Mouse (Mus musculus) retina, embryonic 14.5 days (tissue): ENCODE measurements around the gene Rassf3.

Experiments
- DNase-seq: peaks from one replicate; pipeline ENCODE4 v3.0.0-alpha.2; 2015; ENCODE audit warnings: low spot score

Rassf3 gene

DNA sequence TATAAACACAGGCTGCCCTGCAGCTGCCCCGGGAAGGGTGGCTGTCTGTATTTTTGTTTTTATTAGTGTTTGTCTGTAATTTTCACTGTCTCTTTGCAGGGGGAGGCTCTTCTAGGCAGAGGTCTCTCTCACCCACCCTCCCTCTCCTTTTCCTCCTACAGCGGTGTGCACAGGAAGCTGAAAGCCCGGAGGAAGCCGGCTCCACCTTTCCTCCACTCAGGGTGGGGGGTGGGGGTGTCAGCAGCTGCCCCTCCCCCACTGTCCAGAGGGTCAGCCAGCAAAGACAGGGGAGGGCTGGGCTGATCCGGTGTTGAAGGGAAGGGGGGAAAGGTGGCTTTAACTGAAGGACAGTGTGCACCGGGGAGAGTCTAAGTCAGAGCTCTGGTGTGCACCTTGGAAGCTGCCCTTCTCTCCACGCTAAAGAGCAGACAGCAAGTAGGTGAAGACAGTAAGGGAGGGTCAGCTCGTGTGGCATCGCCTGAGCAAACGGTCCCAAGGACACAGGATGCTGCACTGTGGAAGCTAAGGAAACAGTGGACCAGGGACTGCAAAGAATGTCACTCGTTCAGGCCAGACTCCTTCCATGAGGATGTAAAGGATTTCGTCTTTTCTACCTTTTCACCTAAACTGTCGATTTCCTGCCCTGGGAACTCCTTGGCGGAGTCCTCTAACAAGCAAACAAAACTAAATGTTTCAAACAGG is 46.0 kb downstream of the Rassf3 start:
- no peak for DNase-seq

DNA sequence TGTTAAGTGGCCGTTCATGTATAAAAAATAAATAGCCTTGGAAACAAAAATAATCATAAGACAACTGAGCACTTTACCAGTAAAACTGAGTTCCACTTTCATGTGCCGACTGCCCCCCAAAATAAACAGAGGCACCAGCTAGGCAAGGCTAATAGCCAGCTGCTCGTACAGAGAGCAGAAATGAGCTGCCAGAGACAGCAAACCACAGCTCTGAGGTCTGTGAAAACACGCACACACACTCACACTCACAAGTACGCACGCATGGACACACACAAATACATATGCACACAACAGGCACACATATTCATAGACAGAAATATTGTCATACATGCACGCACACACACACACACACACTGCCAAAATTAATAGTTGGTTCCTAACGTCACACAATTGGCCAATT is 46.6 kb downstream of the Rassf3 start:
- DNase-seq = no peak

DNA sequence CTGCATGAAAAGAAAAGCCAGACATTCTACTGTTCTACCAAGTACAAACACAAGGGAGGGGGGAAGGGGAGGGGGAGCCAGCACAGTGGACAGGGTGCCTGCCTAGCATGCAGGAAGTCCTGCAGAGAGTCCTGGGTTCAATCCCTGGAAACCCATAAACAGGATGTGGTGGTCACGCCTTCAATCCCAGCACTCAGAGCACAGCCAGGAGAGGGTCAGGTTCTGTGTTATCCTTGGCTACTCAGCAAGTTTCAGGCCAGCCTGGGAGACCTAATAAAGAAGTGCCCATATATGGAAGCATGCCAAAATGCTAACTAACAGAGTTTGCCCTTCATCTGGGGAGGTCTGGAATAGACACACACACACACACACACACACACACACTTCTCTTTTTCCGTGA is 47.1 kb downstream of the Rassf3 start:
- DNase-seq = no peak

DNA sequence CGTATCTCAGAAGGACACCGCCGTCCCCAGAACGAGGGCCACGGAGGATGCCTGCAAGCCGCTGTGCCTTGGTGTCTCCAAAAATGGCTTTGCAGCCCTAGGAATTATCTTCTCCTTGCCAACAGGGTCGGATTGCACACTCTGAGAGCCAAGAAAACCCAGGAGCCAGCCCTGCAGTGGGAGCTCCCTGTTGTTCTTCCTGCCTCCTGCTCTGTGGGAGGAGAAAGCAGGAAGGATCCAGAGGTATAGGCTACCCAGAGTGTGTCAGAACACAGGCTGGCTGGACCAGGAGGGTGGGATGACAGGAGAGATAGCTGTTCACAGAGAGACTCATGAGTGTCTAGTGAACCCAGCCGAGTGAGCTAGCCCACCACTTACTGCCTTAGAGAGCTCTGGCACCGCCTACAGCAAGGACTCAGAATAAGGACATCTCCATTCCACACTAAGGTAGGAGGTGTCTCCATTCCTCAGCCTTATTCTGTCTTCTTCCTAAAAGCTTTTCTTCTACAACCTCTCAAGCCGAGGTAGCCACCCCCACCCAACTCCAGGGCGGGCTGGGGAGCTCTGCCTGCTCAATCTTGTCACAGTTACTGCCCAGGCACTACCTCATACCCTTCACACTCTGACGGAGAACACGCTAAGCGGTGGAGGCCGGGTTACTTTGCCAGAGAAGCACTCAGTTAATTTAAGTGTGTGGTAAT is 48.0 kb downstream of the Rassf3 start:
- no peak for DNase-seq

DNA sequence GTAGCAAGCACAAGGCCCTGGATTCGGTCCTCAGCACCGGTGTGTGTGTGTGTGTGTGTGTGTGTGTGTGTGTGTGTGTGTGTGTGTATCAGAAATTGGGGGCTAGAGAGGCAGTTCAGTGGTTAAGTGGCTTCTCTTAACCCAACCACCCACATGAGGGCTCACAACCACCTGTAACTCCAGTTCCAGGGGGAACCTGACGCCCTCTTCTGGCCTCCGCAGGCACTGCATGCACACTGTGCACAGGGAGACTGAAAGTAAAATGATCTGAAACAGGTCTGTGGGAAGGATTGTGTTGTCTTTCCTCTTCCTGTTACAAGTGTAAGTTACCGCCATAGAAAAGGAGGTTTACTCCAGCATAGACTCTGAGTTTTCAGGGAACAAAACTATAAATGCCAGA is 49.0 kb downstream of the Rassf3 start:
- DNase-seq = no peak

DNA sequence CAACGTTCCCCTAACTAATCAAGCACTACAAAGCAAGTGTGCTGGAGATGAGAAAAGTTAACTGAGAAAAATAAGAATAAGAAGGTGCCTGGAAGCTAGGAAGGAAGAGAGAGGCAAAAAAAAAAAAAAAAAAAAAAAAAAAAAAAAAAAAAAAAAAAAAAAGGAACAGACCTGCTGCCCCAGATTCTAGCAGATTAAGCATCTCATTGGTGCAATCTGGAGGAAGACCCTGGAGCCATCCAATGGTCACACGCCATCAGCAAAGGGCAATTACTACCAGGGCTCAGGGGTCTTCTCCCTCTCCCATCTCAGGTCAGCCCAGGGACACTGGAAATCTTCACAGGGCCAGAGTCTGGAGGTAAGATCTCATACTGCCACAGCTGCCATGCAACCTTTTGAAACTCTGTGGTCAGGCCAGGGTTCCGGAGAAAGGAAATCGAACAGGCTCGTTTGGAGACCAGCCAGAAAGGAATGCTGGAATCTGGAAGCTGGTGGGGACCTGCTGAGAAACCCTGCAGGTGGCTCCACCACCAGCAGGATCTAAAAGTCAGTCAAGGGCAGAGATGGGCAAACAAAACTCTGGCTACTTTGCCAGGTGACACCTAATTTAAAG is 49.6 kb downstream of the Rassf3 start:
- no peak for DNase-seq

DNA sequence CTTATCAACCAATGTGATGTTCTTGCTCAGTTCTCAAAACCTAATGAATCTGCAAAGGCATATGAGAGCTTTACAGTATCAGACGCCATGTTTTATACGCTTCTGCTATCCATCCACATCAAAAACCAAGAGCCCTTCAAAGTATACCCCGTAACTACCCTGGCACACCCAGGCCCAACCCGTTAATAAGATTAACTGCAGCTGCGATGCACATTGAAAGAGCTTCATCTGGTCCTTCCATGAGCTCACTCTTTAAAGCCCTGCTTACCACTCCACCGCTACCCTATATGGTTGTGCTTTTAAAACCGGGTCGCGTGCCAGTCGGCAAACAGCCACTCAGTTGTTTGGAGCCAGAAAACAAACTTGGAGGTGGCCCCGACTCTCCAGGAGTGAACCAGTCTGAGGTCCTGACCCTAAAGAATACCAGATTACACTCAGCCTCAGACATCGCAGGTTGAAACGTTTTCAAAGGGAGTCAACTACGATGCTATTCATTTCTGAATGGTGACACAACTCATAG is 50.6 kb downstream of the Rassf3 start:
- no peak for DNase-seq

DNA sequence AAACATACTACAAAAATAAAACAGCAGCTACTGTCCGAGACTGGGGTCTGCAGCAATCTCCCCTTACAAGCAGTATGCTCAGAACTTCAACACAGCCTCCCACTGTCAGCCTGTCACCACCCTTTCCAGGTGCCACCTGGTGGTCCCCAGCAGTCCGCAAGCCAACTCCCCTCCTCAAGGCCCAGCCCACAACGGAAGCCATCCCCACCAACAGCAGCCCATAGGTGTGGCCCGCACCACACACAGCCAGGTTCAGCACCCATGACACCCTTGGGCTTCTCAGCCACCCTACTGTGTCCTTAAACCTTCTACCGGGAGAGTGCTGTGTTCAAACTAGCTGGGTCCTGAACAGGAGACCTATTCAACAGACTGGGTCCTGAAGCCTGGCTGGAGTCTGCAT is 51.1 kb downstream of the Rassf3 start:
- no peak for DNase-seq

DNA sequence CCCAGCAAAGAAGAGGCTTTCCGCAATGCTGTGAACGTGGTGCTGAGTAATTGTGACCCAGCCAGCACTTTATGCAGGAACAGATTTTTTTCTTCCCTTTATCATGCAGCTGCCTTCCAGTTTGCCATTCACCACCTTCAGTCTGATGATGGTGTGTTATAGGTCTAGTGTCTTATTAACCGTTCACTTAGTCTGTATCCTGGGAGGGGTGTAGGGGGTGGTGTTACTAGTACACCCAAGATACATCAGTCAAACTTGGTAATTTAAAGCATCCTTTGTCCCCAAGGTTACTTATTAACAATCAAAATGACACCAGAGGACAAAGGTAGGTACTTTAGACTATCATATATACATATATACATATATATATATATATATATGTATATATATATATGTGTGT is 51.7 kb downstream of the Rassf3 start:
- no peak for DNase-seq

DNA sequence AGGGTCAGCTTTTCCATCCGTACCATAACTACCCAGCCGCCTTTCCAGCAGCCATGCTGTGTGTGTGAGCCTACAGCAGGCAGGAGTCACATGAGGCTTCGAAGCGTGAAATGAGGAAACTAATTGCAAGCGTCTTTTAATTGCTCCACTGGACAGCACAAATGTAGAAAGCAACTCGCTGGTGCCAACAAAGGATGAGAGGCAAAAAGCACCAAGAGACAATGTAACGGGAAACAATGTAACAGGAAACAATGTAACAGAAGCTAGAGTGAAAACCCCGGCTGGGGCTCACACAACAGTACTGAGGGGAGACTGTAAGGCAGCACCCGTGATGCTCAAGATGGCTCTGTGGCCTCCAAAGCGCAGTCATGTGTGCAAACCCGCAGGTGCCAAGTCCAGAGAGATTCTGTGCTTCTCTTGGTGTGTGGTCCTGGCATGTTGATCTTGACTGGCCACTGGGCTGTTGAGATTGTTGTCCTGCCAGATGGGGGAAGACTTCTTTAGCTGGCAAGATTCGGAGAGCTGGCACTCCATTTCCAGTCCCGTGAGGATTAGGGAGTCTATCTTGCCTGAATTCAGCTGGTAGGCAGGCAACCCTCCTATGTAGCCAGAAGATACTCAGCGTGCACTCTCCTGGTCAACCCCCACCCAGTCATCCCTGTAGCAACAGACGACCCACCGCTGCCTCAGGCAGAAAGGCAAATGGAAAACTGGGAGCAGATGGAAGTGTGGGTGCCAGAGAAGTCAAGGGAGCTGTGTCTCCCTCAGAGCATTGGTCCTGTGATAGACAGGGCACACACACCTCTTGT is 52.4 kb downstream of the Rassf3 start:
- peak; percentile 81 for DNase-seq

DNA sequence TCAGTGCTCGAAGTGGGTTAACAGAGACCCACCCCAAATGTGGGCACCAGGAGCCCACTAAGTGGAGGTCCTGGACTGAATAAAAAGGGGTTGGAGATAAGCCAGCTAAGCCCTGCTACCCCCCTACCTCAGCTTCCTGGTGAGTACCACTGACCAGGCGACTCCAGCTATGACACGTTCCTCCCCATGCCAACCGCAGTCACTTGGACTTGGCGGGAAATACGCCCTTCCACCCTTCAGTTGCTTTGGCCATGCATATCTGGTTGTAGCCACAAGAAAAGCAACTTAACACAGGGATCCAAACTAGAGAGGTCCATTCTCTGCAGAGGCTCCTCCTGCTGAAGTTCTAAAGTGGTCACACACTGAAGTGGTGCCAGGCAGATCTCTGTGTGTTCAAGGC is 53.9 kb downstream of the Rassf3 start:
- no peak for DNase-seq

DNA sequence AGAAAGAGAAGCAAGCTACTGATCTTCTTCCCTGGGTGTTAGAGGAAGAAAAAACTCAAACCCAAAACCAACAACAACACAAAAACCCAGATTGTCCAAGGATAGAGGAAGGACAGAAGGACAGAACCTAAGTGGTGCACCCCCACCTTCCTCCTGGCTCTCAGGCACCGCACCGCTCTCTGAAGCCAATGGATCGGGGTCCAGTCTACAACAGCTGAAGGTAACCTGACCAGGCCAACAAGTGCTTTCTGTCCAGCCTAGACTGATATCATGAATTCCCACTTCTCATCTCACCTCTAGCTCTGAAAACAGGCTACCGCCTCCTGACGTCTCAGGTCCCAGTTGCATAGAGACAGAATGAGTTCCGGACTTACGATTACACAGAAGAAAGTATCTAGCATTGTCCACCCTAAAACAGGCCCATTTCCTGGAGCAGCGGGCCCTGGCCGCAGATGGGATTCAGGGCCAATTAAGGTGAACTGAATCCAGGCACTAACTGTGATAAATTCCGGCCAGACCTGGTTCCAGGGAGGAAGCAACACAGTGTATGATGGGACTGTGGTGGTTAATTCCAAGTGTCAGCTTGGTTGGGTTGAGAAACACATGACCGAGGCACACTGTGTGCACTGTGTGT is 54.4 kb downstream of the Rassf3 start:
- DNase-seq = no peak

DNA sequence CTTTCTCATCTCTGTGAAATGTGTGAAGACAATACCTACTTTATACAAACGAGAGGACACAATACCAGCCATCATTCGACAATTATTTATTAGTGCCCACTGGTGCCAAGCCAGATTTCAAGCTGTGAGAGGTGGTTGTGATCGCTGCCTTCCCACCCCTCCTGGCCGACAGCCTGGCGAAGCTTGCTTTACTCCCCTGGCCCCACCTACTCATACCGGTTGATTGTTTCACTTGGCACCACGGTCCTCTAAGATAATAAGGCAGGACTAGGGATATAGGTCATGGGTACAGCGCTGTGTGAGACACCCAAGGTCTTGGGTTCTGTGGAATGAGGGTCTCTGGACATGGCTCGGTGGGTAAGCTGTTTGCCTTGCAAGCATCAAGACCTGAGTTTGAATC is 55.1 kb downstream of the Rassf3 start:
- no peak for DNase-seq

DNA sequence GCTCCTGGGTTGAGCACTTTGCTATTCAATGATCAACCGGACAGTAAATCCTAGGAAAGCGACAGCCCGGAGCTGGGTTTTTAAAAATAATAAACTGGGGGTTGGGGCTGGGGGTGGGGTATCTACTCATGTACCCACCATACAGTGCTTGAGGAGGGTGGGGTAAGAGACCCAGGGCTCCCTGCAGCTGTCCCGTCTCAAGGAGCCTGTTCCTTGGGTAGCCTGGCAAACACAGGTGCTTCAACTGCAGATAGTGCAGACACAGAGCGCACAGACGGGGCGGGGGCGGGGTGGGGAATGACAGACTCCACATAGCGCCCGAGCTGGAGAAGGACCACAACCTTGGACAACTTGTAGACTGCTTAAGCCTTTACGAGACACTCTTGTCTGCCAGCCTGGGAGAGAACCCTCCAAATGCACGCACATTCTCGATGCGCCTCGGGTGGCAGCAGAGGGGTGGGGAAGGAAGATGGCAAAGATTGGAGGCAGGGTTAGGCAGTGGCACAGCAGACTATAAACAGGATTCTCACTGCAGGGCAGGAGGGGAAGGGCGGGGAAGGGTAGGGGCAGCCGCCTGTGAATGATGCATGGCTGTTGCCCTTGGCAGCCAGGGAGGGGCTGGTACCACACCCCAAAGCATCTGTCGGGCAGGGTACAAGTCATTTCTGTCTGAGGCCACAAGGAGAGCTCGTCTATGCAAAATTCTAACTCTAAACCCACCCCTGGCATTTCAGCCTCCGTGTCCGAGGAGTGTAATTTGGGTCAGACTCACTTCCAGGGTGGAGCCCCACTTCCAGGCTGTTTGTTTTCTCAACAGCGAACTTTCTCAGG is 56.3 kb downstream of the Rassf3 start:
- DNase-seq = peak; percentile 45

DNA sequence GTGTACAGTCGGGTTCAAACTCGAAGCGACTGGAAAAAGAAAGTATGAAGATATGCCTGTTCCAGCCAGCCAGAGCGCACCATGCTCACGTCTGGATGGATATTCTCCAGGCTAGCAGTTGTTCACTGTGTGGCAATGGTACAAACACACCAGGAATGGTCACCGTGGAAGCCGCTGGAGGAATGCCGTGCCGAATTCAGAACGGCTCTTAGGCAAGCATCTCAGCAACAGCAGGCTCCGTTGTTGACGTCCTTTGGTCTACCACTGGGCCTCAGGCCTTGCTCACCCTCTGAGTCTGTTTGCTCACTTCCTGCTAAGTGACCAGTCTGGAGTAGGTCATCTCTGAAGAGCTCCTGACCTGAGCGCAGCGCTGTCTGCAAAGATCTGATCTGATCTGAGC is 57.3 kb downstream of the Rassf3 start:
- DNase-seq = no peak

DNA sequence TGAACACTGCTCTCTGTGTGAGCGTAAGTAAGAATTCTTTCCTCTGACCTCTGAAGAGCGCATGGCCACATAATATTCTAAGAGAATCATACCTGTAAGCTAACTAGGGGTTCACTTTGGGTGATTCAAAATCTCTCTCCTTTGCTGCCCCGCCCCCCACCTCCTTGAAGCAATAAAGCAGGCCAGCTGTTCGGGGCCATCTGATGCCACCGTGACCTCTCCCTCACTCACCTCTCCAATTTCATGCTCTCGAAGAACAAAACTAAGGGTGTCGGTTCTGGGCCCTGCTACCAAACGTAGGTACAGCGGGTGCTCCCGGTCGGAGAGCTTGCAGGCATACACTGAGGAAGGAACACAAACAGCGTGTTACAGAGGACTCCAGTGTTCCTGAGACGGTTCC is 62.0 kb downstream of the Rassf3 start:
- DNase-seq = no peak

DNA sequence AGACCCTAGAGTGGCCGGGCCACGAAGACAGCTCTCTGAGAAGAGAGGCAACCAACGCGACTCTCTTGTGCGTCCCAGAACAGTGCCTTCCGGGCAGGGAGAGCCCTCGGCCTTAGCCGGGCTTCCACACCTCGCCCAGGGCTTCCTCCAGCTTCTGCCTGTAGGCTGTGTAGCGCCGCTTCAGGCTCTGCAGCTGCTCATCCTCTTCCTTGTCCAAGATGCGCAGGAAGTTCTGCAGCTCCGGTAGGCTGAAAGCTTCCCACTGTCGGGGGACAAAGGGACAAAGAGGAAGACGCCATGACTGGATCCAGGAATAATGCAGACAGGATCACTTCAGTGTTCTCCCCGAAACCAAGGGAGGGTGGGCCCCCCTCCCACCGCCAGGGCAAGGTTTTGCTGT is 63.3 kb downstream of the Rassf3 start:
- no peak for DNase-seq

DNA sequence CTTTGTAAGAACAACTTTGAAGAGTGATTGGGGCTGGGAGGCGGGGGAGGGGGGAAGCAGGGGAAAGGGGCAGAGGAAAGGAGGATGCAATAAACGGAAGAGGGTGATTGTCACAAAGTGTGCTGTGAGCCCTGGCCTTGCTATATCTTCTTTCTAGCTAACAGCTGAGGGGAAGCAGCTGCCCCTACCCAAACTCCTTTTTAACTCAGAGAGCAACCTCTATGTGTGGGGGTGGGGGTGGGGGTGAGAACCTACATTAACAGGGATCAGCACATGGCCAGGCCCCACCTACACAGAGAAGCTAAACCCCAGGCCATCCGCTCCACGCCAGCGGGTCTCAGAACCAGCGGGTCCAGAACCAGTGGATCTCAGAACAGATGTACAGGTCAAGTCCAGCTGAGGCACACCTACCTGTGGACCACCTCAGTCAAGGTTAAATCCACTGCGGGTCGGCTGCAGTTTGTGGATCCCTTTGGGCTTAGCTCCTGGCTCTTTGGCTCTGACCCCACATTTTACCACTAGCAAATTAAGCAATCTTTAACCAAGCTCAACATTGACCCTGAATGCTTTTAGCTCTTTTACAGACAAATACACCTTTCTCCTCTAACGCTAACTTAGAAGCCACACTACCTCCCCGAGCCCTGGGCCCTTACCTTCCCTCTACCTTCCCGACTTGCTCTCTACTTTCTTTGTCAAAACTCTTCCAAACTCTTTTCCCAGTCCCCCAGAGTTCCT is 64.3 kb downstream of the Rassf3 start:
- no peak for DNase-seq

DNA sequence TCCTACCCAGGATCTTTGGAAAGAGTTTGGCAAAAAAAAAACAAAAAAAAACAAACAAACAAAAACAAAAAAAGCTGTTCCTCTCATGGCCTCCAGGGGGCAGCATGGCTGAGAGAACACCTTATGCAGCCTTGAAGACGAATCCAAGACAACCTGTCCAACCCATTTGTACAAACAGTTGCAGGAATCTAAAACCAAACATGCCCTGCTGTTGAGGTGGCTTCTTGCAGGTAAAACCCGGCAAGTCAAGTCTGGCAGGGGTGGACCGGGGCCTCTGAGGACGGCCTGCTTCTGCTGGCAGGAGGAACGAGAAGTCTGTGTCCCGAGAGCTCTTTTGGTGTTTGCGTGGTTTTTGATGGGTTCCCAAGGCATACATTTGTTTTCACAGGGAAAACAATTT is 66.4 kb downstream of the Rassf3 start:
- DNase-seq = peak; percentile 78

DNA sequence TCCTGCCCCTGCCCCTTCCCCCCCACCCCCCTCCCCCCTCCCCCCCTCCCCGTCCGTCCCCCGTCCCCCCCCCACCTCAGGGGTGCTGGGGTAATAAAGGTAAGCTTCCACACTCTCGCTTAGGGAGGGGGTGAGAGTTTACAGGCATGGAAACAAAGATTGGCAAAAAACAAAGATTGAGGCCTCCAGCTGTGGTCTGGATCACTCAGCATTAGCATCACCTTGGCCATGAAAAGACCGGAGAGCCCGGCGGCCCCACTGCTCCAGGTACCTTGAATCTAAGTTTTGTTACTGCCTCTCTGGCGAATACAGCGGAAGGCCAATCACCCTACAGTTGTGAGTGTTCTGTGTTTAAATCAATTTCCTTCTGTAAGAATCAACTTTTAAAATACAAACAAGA is 72.2 kb downstream of the Rassf3 start:
- DNase-seq = no peak
